Mouse (Mus musculus): ENCODE data around the gene Lef1.

The Lef1 gene

GRCm38 (mm10) chr3:131247851-131248250, 137.6 kb downstream of the Lef1 start:
- DNase-seq (ENCODE audit: low read depth, low spot score), result no peak

GRCm38 (mm10) chr3:131248444-131248843, 138.2 kb downstream of the Lef1 start:
- DNase-seq (ENCODE audit: low read depth, low spot score), result no peak

GRCm38 (mm10) chr3:131250283-131250682, 140.0 kb downstream of the Lef1 start:
- DNase-seq (ENCODE audit: low read depth, low spot score), result no peak

- DNase-seq (ENCODE audit: low read depth, low spot score), result no peak
Measured at GRCm38 (mm10) chr3:131250978-131251377, 140.7 kb downstream of the Lef1 start.

GRCm38 (mm10) chr3:131251601-131252000, 141.3 kb downstream of the Lef1 start:
- no peak for DNase-seq (ENCODE audit: low read depth, low spot score)

- no peak for DNase-seq (ENCODE audit: low read depth, low spot score)
Measured at GRCm38 (mm10) chr3:131254991-131255390, 144.7 kb downstream of the Lef1 start.

- no peak for DNase-seq (ENCODE audit: low read depth, low spot score)
Measured at GRCm38 (mm10) chr3:131255399-131255981, 145.2 kb downstream of the Lef1 start.

GRCm38 (mm10) chr3:131258921-131259320, 148.7 kb downstream of the Lef1 start:
- DNase-seq (ENCODE audit: low read depth, low spot score), result no peak

- peak; percentile 27 for DNase-seq (ENCODE audit: low read depth, low spot score)
Measured at GRCm38 (mm10) chr3:131259392-131259965, 149.2 kb downstream of the Lef1 start.

GRCm38 (mm10) chr3:131260418-131260817, 150.1 kb downstream of the Lef1 start:
- no peak for DNase-seq (ENCODE audit: low read depth, low spot score)

- DNase-seq (ENCODE audit: low read depth, low spot score), result no peak
Measured at GRCm38 (mm10) chr3:131263766-131264486, 153.7 kb downstream of the Lef1 start.

- DNase-seq (ENCODE audit: low read depth, low spot score), result no peak
Measured at GRCm38 (mm10) chr3:131265516-131265915, 155.2 kb downstream of the Lef1 start.

- no peak for DNase-seq (ENCODE audit: low read depth, low spot score)
Measured at GRCm38 (mm10) chr3:131266366-131267050, 156.2 kb downstream of the Lef1 start.

GRCm38 (mm10) chr3:131270381-131270780, 160.1 kb downstream of the Lef1 start:
- no peak for DNase-seq (ENCODE audit: low read depth, low spot score)

- DNase-seq (ENCODE audit: low read depth, low spot score), result no peak
Measured at GRCm38 (mm10) chr3:131271157-131271556, 160.9 kb downstream of the Lef1 start.

GRCm38 (mm10) chr3:131271559-131272373, 161.5 kb downstream of the Lef1 start, which contains the start of gene Hadh:
Gene Hadh (minus strand): TSS chr3:131272101.
- DNase-seq (ENCODE audit: low read depth, low spot score), result peak; percentile 88

GRCm38 (mm10) chr3:131272374-131273100, 162.3 kb downstream of the Lef1 start:
- no peak for DNase-seq (ENCODE audit: low read depth, low spot score)
